Mouse (Mus musculus) spleen, adult 10 weeks (tissue): ENCODE measurements around the gene Olfr521. TPM values are rescaled to one million over a fixed set of nuclear protein-coding genes. Genes with fewer than 3 reads are reported as not detected.

ENCODE experiments used
- polyA plus RNA-seq: library from polyadenylated mRNA; stranded (reverse); fragments of 350-450 nt; fragmentation: Illumina TruSeq; extraction: RNeasy Lipid Tissue Mini Kit (QIAGEN cat#74804); gene quantifications from one replicate; pipeline ENCODE4 v1.2.3, GENCODE M21; 2015; ENCODE audit warnings: low replicate concordance; ENCODE audit not compliant: insufficient read depth

The Olfr521 gene
- polyA plus RNA-seq, result not detected

DNA sequence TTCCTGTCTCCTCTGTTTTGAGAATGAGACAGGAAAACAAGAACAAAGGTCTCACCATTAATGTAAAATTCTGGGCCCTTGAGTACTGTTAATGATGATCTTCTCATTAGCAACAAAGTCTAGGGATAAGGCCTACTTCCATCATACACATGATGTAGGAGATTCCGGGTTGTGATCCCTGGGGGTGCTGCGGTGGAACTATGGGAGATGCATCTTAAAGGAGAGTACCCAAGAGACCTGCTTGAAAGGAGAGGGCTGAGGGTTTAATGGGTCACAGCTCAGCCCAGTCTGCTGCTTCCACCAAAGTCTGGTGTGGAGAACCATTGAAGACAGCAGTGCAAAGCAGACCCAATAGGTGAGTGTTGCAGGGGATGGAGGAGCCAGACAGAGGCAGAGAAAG is at the start of gene Olfr521:
TSS of gene Olfr521 (plus strand) at position 301 of the 400 bp plus-strand sequence.

DNA sequence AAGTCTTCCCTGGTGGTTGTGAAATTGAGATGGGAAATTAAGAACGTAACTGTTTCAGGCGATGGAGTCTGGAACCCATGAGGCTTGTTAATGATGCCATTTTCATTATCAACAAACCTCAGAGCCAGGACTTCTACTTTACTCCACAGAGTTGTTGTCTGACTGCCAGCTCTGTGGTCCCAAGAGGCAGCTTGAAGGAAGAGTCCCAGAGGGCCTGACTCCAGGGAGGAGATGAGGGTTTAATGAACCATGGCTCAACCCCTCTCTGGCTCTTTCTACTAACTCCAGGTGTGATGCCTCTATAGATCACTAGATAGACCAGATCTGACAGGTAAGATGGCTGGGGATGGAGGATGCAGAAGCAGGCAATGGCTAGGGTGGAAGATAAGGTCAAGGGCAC is 33.3 kb upstream of the Olfr521 start, which contains the start of gene Olfr520:
TSS of gene Olfr520 (plus strand) at position 301 of the 400 bp plus-strand sequence.

Other genes starting within 250 kb of the Olfr521 start
- 60.6 TPM for gene Arrb1, start 228.0 kb upstream of the Olfr521 start, polyA plus RNA-seq
- gene Tpbgl, start 136.4 kb upstream of the Olfr521 start, polyA plus RNA-seq, result 2.7 TPM
- 36.6 TPM for gene Slco2b1, start 52.2 kb upstream of the Olfr521 start, polyA plus RNA-seq
- not detected for gene Olfr520, start 33.2 kb upstream of the Olfr521 start, polyA plus RNA-seq
- gene Neu3, start 64.9 kb downstream of the Olfr521 start, polyA plus RNA-seq, result 5.7 TPM
- not detected for gene Xrra1, start 95.6 kb downstream of the Olfr521 start, polyA plus RNA-seq
- gene Spcs2, start 100.0 kb downstream of the Olfr521 start, polyA plus RNA-seq, result 219 TPM
- gene Rnf169, start 216.9 kb downstream of the Olfr521 start, polyA plus RNA-seq, result 20.7 TPM
- not detected for gene Chrdl2, start 242.7 kb downstream of the Olfr521 start, polyA plus RNA-seq